Mouse (Mus musculus): ENCODE data around the gene Gpc6. TPM values are rescaled to one million over a fixed set of nuclear protein-coding genes. Genes with fewer than 3 reads are reported as not detected.

Gene Gpc6
- polyA plus RNA-seq, 1 experiment from 2014 or later: 18.8 TPM

DNA sequence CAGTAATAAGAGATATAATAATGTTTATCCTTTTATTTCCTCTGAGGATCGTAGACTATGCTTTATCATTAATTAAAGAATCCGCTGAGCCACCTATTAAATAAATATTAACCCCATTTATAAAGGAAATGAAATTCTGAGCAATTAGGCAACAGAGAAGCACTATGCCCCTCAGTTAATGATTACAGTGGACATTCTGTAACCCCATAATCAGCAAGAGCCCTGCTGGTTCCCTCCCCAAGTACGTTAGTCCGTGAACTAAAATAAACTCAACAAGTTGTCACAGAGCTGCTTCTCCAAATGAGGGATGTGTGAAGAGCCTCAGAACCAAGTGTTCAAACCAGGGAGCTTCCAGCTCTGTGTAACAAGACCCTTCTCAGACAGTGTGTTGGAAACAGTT is 892.1 kb downstream of the Gpc6 start:
- DNase-seq (ENCODE audit: low spot score) (no peak), ATAC-seq (replicated peaks; ENCODE audit: low FRiP score) (no peak)
- no peaks in the 10 kb centered on the region for H3K9me3 ChIP-seq (ENCODE audit: control insufficient read depth, low read length)
- H3K4me2 ChIP-seq: no peak overlapping the region
- WGBS: 69% methylated on average over 4 of the region's 4 CpGs
- H3K9ac ChIP-seq (ENCODE audit: low read depth, low read length): no peak overlapping the region
- no peaks in the 10 kb centered on the region for H3K36me3 ChIP-seq (ENCODE audit: control insufficient read depth, insufficient read depth, low read length)
- H3K27ac ChIP-seq (ENCODE audit: low read depth, low read length): no peak overlapping the region
- no peak overlapping the region for H3K4me3 ChIP-seq (ENCODE audit: low read depth, low read length)
- no peaks in the 10 kb centered on the region for H3K4me1 ChIP-seq (replicated peaks; ENCODE audit: control insufficient read depth, insufficient read depth, low read length)
- no peaks in the 10 kb centered on the region for H3K27me3 ChIP-seq (replicated peaks; ENCODE audit: control insufficient read depth, insufficient read depth, low read length)

DNA sequence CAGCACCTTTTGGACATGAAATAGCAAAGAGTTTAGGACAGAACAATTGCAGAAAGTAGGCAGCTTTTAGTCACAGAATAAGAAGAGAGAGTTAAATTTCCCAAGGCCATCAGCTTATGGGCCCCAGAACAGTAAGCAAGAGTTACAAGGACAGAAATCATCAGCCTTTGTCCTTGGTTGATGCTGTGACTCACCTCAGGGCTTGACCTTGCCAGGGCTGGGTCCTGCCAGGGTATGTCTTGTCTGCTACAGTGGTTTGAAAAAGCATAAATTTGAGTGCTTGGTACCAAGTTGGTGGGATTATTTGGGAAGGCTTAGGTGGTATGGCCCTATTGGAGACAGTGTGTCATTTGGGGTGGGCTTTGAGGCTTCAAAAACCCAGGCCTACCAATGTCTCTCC is 899.4 kb downstream of the Gpc6 start:
- Histone ChIP-seq H3K4me2 (no peak overlapping the region), H3K27ac (ENCODE audit: low read depth, low read length) (no peak overlapping the region), H3K4me3 (ENCODE audit: low read depth, low read length) (no peak overlapping the region), H3K9me3 (ENCODE audit: control insufficient read depth, low read length) (no peaks in the 10 kb centered on the region), H3K9ac (ENCODE audit: low read depth, low read length) (no peak overlapping the region), H3K4me1 (replicated peaks; ENCODE audit: control insufficient read depth, insufficient read depth, low read length) (no peaks in the 10 kb centered on the region), H3K36me3 (ENCODE audit: control insufficient read depth, insufficient read depth, low read length) (no peaks in the 10 kb centered on the region), H3K27me3 (replicated peaks; ENCODE audit: control insufficient read depth, insufficient read depth, low read length) (no peaks in the 10 kb centered on the region)
- ATAC-seq (replicated peaks; ENCODE audit: low FRiP score): no peak
- DNase-seq (ENCODE audit: low spot score): no peak

DNA sequence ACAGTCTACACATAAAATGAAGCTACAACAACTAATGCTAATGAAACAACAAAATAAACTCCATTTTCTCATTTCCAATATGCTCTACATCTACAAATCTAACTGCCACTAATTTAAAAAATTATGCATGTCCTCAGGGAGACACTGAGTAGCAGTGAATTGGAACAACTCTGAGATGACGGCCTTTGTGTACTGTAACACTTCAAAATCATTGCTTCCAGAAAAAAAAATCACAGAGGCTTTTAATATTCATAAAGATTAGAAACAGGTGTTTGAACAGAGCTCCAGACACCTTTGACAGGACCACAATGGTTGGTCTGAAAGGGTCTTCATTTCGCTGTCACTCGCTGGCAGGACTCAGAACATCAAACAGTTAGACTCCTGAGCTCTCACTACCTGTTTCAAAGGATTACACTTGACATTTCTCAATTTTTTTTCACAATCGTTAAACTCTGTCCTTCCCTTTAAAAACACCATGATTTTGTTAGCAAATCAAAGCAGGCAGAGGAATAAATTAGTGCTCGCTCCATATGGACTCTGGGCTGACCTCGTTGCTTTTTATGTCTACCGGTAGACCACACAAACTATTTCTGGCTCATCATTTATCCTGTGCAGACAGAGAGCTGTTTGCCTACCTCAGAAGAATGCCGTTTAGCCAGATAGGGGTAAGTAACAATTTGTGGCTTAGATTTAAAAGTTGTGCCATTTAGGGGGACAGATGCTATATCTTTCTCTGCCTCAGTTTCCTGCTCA is 901.4 kb downstream of the Gpc6 start:
- H3K4me2 ChIP-seq: no peak overlapping the region
- no peaks in the 10 kb centered on the region for H3K4me1 ChIP-seq (replicated peaks; ENCODE audit: control insufficient read depth, insufficient read depth, low read length)
- no peak overlapping the region for H3K9ac ChIP-seq (ENCODE audit: low read depth, low read length)
- H3K36me3 ChIP-seq (ENCODE audit: control insufficient read depth, insufficient read depth, low read length): no peaks in the 10 kb centered on the region
- 68% methylated on average over 8 of the region's 8 CpGs for WGBS
- no peak overlapping the region for H3K27ac ChIP-seq (ENCODE audit: low read depth, low read length)
- H3K4me3 ChIP-seq (ENCODE audit: low read depth, low read length): no peak overlapping the region
- no peaks in the 10 kb centered on the region for H3K9me3 ChIP-seq (ENCODE audit: control insufficient read depth, low read length)
- ATAC-seq (replicated peaks; ENCODE audit: low FRiP score) (no peak), DNase-seq (ENCODE audit: low spot score) (no peak)
- H3K27me3 ChIP-seq (replicated peaks; ENCODE audit: control insufficient read depth, insufficient read depth, low read length): no peaks in the 10 kb centered on the region

DNA sequence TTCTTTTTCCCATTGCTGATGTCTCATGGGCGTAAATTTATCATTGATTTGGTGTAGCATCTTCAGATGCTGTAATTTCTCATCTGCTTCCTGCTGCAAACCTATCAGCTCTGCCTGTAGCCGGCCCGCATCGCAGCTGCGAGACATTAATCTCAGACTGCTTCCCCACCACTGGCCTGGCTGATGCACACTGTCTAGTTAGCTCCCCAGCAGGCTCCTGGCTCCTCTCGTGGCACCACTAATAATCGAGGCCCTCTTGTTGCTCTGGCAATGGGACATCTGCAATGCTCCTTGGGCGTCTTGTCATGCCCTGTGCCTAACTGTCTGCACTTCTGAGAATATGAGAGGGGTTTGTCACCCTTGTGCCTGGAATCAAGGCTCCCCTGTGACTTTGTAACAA is 906.2 kb downstream of the Gpc6 start:
- no peak overlapping the region for H3K4me2 ChIP-seq
- no peak for DNase-seq (ENCODE audit: low spot score)

GRCm38 (mm10) chr14:117831731-117832130 is 906.6 kb downstream of the Gpc6 start:
- no peak overlapping the region for H3K4me3 ChIP-seq (ENCODE audit: low read depth, low read length)
- no peaks in the 10 kb centered on the region for H3K4me1 ChIP-seq (replicated peaks; ENCODE audit: control insufficient read depth, insufficient read depth, low read length)
- WGBS: 68% methylated on average over 4 of the region's 4 CpGs

More for the DNA sequence above, 906.2 kb downstream of the Gpc6 start:
- no peak for ATAC-seq (replicated peaks; ENCODE audit: low FRiP score)
- WGBS: 76% methylated on average over 8 of the region's 8 CpGs
- Histone ChIP-seq H3K4me3 (ENCODE audit: low read depth, low read length) (no peak overlapping the region), H3K27ac (ENCODE audit: low read depth, low read length) (no peak overlapping the region), H3K9ac (ENCODE audit: low read depth, low read length) (no peak overlapping the region), H3K9me3 (ENCODE audit: control insufficient read depth, low read length) (no peaks in the 10 kb centered on the region), H3K4me1 (replicated peaks; ENCODE audit: control insufficient read depth, insufficient read depth, low read length) (no peaks in the 10 kb centered on the region), H3K27me3 (replicated peaks; ENCODE audit: control insufficient read depth, insufficient read depth, low read length) (no peaks in the 10 kb centered on the region), H3K36me3 (ENCODE audit: control insufficient read depth, insufficient read depth, low read length) (no peaks in the 10 kb centered on the region)

DNA sequence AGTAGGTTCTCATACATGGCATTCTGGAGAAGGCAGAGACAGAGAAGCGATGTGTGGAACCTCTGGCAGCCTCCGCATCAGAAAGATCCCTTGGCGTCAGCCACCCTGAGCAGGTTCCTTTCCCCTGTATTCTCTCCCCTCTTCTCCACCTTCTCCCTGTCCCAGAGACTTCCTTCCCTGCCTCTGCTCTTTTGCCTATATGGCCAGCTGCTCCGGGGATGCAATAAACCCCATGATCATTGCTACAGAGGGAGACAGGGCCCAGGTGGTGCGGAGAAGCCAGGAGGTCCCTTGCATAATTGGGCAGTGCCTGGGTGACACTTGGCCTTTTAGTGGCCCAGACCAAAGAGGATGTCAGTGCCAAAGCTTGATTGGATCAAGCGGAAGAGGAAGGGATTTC is 910.4 kb downstream of the Gpc6 start:
- ATAC-seq (replicated peaks; ENCODE audit: low FRiP score) (no peak), DNase-seq (ENCODE audit: low spot score) (no peak)
- Histone ChIP-seq H3K9ac (ENCODE audit: low read depth, low read length) (no peak overlapping the region), H3K4me1 (replicated peaks; ENCODE audit: control insufficient read depth, insufficient read depth, low read length) (no peaks in the 10 kb centered on the region), H3K4me2 (no peak overlapping the region), H3K36me3 (ENCODE audit: control insufficient read depth, insufficient read depth, low read length) (no peaks in the 10 kb centered on the region), H3K27me3 (replicated peaks; ENCODE audit: control insufficient read depth, insufficient read depth, low read length) (no peaks in the 10 kb centered on the region), H3K4me3 (ENCODE audit: low read depth, low read length) (no peak overlapping the region), H3K9me3 (ENCODE audit: control insufficient read depth, low read length) (no peaks in the 10 kb centered on the region), H3K27ac (ENCODE audit: low read depth, low read length) (no peak overlapping the region)
- WGBS: 89% methylated on average over 6 of the region's 6 CpGs

More at GRCm38 (mm10) chr14:117831731-117832130, 906.6 kb downstream of the Gpc6 start:
- H3K9me3 ChIP-seq (ENCODE audit: control insufficient read depth, low read length): no peaks in the 10 kb centered on the region
- ATAC-seq (replicated peaks; ENCODE audit: low FRiP score): no peak
- H3K4me2 ChIP-seq: no peak overlapping the region
- no peaks in the 10 kb centered on the region for H3K27me3 ChIP-seq (replicated peaks; ENCODE audit: control insufficient read depth, insufficient read depth, low read length)
- no peak overlapping the region for H3K9ac ChIP-seq (ENCODE audit: low read depth, low read length)
- H3K36me3 ChIP-seq (ENCODE audit: control insufficient read depth, insufficient read depth, low read length): no peaks in the 10 kb centered on the region
- no peak overlapping the region for H3K27ac ChIP-seq (ENCODE audit: low read depth, low read length)
- no peak for DNase-seq (ENCODE audit: low spot score)

GRCm38 (mm10) chr14:117837021-117837420 is 911.9 kb downstream of the Gpc6 start:
- Histone ChIP-seq H3K4me2 (no peak overlapping the region), H3K9me3 (ENCODE audit: control insufficient read depth, low read length) (no peaks in the 10 kb centered on the region), H3K36me3 (ENCODE audit: control insufficient read depth, insufficient read depth, low read length) (no peaks in the 10 kb centered on the region), H3K4me3 (ENCODE audit: low read depth, low read length) (no peak overlapping the region), H3K9ac (ENCODE audit: low read depth, low read length) (no peak overlapping the region), H3K4me1 (replicated peaks; ENCODE audit: control insufficient read depth, insufficient read depth, low read length) (no peaks in the 10 kb centered on the region), H3K27ac (ENCODE audit: low read depth, low read length) (no peak overlapping the region), H3K27me3 (replicated peaks; ENCODE audit: control insufficient read depth, insufficient read depth, low read length) (no peaks in the 10 kb centered on the region)
- no peak for DNase-seq (ENCODE audit: low spot score)
- no peak for ATAC-seq (replicated peaks; ENCODE audit: low FRiP score)
- 81% methylated on average over 4 of the region's 4 CpGs for WGBS

- no peak overlapping the region for H3K4me3 ChIP-seq (ENCODE audit: low read depth, low read length)
- H3K9ac ChIP-seq (ENCODE audit: low read depth, low read length): no peak overlapping the region
- 60% methylated on average over 3 of the region's 3 CpGs for WGBS
- no peaks in the 10 kb centered on the region for H3K9me3 ChIP-seq (ENCODE audit: control insufficient read depth, low read length)
- no peak overlapping the region for H3K27ac ChIP-seq (ENCODE audit: low read depth, low read length)
- DNase-seq (ENCODE audit: low spot score) (no peak), ATAC-seq (replicated peaks; ENCODE audit: low FRiP score) (no peak)
- no peaks in the 10 kb centered on the region for H3K36me3 ChIP-seq (ENCODE audit: control insufficient read depth, insufficient read depth, low read length)
- no peaks in the 10 kb centered on the region for H3K27me3 ChIP-seq (replicated peaks; ENCODE audit: control insufficient read depth, insufficient read depth, low read length)
- H3K4me2 ChIP-seq: no peak overlapping the region
- no peaks in the 10 kb centered on the region for H3K4me1 ChIP-seq (replicated peaks; ENCODE audit: control insufficient read depth, insufficient read depth, low read length)
These were observed 912.6 kb downstream of the Gpc6 start for GRCm38 (mm10) chr14:117837715-117838114.

- H3K4me1 ChIP-seq (replicated peaks; ENCODE audit: control insufficient read depth, insufficient read depth, low read length): no peaks in the 10 kb centered on the region
- no peak overlapping the region for H3K4me3 ChIP-seq (ENCODE audit: low read depth, low read length)
- H3K27me3 ChIP-seq (replicated peaks; ENCODE audit: control insufficient read depth, insufficient read depth, low read length): no peaks in the 10 kb centered on the region
- no peak overlapping the region for H3K9ac ChIP-seq (ENCODE audit: low read depth, low read length)
- DNase-seq (ENCODE audit: low spot score) (no peak), ATAC-seq (replicated peaks; ENCODE audit: low FRiP score) (no peak)
- WGBS: 69% methylated on average over 4 of the region's 4 CpGs
- no peak overlapping the region for H3K4me2 ChIP-seq
- no peak overlapping the region for H3K27ac ChIP-seq (ENCODE audit: low read depth, low read length)
- no peaks in the 10 kb centered on the region for H3K9me3 ChIP-seq (ENCODE audit: control insufficient read depth, low read length)
- H3K36me3 ChIP-seq (ENCODE audit: control insufficient read depth, insufficient read depth, low read length): no peaks in the 10 kb centered on the region
These were observed 916.1 kb downstream of the Gpc6 start for GRCm38 (mm10) chr14:117841211-117841610.

All from liver, embryonic 11.5 days (tissue).